Comparison of ENCODE assay signal across 16 mouse cellular contexts in genomic region chr13:63986681-63987080, GRCm38 (mm10).
DNase-seq lines count a peak whose midpoint lies in the region; ATAC-seq and TF ChIP-seq lines count a peak whose summit lies in the region.
"Had no signal": no experiment of that assay in that cellular context is flagged by ENCODE, and none has a peak within 500 bp of the region (broad histone marks: within the 10 kb centered on the region; RNA-seq: fewer than 3 reads in every experiment).

No protein-coding gene starts in this region.

- 67% methylated on average over 5 of the region's 5 CpGs for WGBS in intestine, embryonic 14.5 days
- WGBS in intestine, embryonic 15.5 days: 61% methylated on average over 5 of the region's 5 CpGs
- 43% methylated on average over 5 of the region's 5 CpGs for WGBS in lung, embryonic 15.5 days
- WGBS in small intestine, adult 2 months: 67% methylated on average over 5 of the region's 5 CpGs
- WGBS in forebrain, embryonic 12.5 days: 85% methylated on average over 5 of the region's 5 CpGs

- H3K4me2 ChIP-seq in intestine, embryonic 14.5 days (ENCODE audit: low read length): no peak overlapping the region
- H3K4me2 ChIP-seq in intestine, embryonic 15.5 days (replicated peaks): no peak overlapping the region
- H3K4me2 ChIP-seq in lung, embryonic 15.5 days: no peak overlapping the region
- H3K4me2 ChIP-seq in forebrain, embryonic 12.5 days: no peak overlapping the region
- H3K4me2 ChIP-seq: limb, embryonic 15.5 days; neural tube, embryonic 13.5 days had no signal

- intact Hi-C loops in gastrocnemius, postnatal 14 days (cut with DNase I; ENCODE audit: low total_unique reads): no loop called here

- peak overlapping the region; percentile 90; the same call in 1 of the 2 replicates for H3K27ac ChIP-seq in intestine, embryonic 14.5 days (ENCODE audit: low read depth)
- H3K27ac ChIP-seq in intestine, embryonic 15.5 days: no peak overlapping the region; the same call in 1 of the 2 replicates
- H3K27ac ChIP-seq in lung, embryonic 15.5 days: peak overlapping the region; percentile 83
- peak overlapping the region; percentile 71; the same call in 1 of the 2 replicates for H3K27ac ChIP-seq in small intestine, adult 2 months (ENCODE audit: insufficient read depth, low read depth, low read length)
- no peak overlapping the region for H3K27ac ChIP-seq in forebrain, embryonic 12.5 days
- H3K27ac ChIP-seq: left cerebral cortex, adult 2 months; limb, embryonic 15.5 days; neural tube, embryonic 13.5 days had no signal

- H3K9ac ChIP-seq in intestine, embryonic 14.5 days (ENCODE audit: low read length): no peak overlapping the region
- no peak overlapping the region for H3K9ac ChIP-seq in intestine, embryonic 15.5 days
- no peak overlapping the region for H3K9ac ChIP-seq in lung, embryonic 15.5 days
- H3K9ac ChIP-seq in forebrain, embryonic 12.5 days: no peak overlapping the region
- H3K9ac ChIP-seq: limb, embryonic 15.5 days; neural tube, embryonic 13.5 days had no signal

- H3K36me3 ChIP-seq in intestine, embryonic 14.5 days (ENCODE audit: control insufficient read depth, insufficient read depth, low read length): no peaks in the 10 kb centered on the region
- H3K36me3 ChIP-seq in intestine, embryonic 15.5 days: no peaks in the 10 kb centered on the region
- H3K36me3 ChIP-seq in lung, embryonic 15.5 days: no peaks in the 10 kb centered on the region
- H3K36me3 ChIP-seq in small intestine, adult 2 months (ENCODE audit: control insufficient read depth, insufficient read depth, low read length): no peaks in the 10 kb centered on the region
- H3K36me3 ChIP-seq in forebrain, embryonic 12.5 days (replicated peaks): no peaks in the 10 kb centered on the region
- H3K36me3 ChIP-seq: limb, embryonic 15.5 days; neural tube, embryonic 13.5 days had no signal

- H3K4me1 ChIP-seq in intestine, embryonic 14.5 days (replicated peaks; ENCODE audit: control insufficient read depth, insufficient read depth, low read length): peaks cover 39% of the 10 kb centered on the region
- peaks cover 23% of the 10 kb centered on the region for H3K4me1 ChIP-seq in intestine, embryonic 15.5 days (replicated peaks)
- H3K4me1 ChIP-seq in lung, embryonic 15.5 days: peaks cover 60% of the 10 kb centered on the region
- peaks cover 2% of the 10 kb centered on the region; the same call in 1 of the 2 replicates for H3K4me1 ChIP-seq in small intestine, adult 2 months (ENCODE audit: control insufficient read depth, insufficient read depth, insufficient read length, low read length)
- peaks cover 20% of the 10 kb centered on the region for H3K4me1 ChIP-seq in forebrain, embryonic 12.5 days
- H3K4me1 ChIP-seq: megakaryocyte, embryonic 14.5 days had no signal

- no peak for TF ChIP-seq POLR2A in small intestine, adult 2 months (IDR thresholded peaks at IDR 0.05; ENCODE audit: low read depth, low read length)

- no peak for ATAC-seq in intestine, embryonic 14.5 days (replicated peaks; ENCODE audit: low FRiP score, low TSS enrichment, low read depth)
- ATAC-seq in intestine, embryonic 15.5 days: no peak
- no peak for ATAC-seq in lung, embryonic 15.5 days (ENCODE audit: borderline replicate concordance, extremely low read depth, low FRiP score, low TSS enrichment)
- ATAC-seq in forebrain, embryonic 12.5 days (ENCODE audit: low FRiP score): no peak
- ATAC-seq: hindbrain, embryonic 16.5 days had no signal

- no peak overlapping the region for H3K4me3 ChIP-seq in intestine, embryonic 14.5 days (ENCODE audit: low read depth, low read length)
- H3K4me3 ChIP-seq in intestine, embryonic 15.5 days (replicated peaks): no peak overlapping the region
- H3K4me3 ChIP-seq in lung, embryonic 15.5 days: no peak overlapping the region
- H3K4me3 ChIP-seq in small intestine, adult 2 months (ENCODE audit: low read depth, low read length): no peak overlapping the region
- H3K4me3 ChIP-seq in forebrain, embryonic 12.5 days (replicated peaks): no peak overlapping the region
- H3K4me3 ChIP-seq: left cerebral cortex, adult 2 months; limb, embryonic 15.5 days; megakaryocyte, embryonic 14.5 days; neural tube, embryonic 13.5 days had no signal

- no peaks in the 10 kb centered on the region for H3K9me3 ChIP-seq in intestine, embryonic 14.5 days (ENCODE audit: control insufficient read depth, low read length)
- no peaks in the 10 kb centered on the region for H3K9me3 ChIP-seq in intestine, embryonic 15.5 days
- H3K9me3 ChIP-seq in lung, embryonic 15.5 days: no peaks in the 10 kb centered on the region
- H3K9me3 ChIP-seq in forebrain, embryonic 12.5 days: no peaks in the 10 kb centered on the region
- H3K9me3 ChIP-seq: limb, embryonic 15.5 days; megakaryocyte, embryonic 14.5 days; neural tube, embryonic 13.5 days had no signal

- no peak for DNase-seq in intestine, embryonic 14.5 days (ENCODE audit: low spot score)
- no peak for DNase-seq in lung, postnatal 14 days
- peak; percentile 11 for DNase-seq in gastrocnemius, postnatal 14 days
- no peak for DNase-seq in right cerebral cortex, postnatal 25 days
- DNase-seq: adrenal gland, adult 2 months; cerebellum, adult 9-11 months; thymus, adult 18-20 months had no signal

- no peak for TF ChIP-seq CTCF in small intestine, adult 2 months (IDR thresholded peaks at IDR 0.05; ENCODE audit: extremely low read depth, insufficient read length, insufficient replicate concordance, low read depth, low read length)

- no peaks in the 10 kb centered on the region for H3K27me3 ChIP-seq in intestine, embryonic 14.5 days (replicated peaks; ENCODE audit: control insufficient read depth, insufficient read depth, low read length)
- no peaks in the 10 kb centered on the region for H3K27me3 ChIP-seq in intestine, embryonic 15.5 days (replicated peaks)
- no peaks in the 10 kb centered on the region for H3K27me3 ChIP-seq in lung, embryonic 15.5 days
- no peaks in the 10 kb centered on the region for H3K27me3 ChIP-seq in small intestine, adult 2 months (ENCODE audit: control insufficient read depth, insufficient read depth, low read length)
- peaks cover 84% of the 10 kb centered on the region for H3K27me3 ChIP-seq in forebrain, embryonic 12.5 days
- H3K27me3 ChIP-seq: limb, embryonic 15.5 days had no signal

Comparison
In these comparisons a context has a peak if more than half of its experiments do, and no peak if none do; other contexts are left out.
1. H3K27ac ChIP-seq: peak in intestine, embryonic 14.5 days (single experiment), lung, embryonic 15.5 days (single experiment) and small intestine, adult 2 months (single experiment); none in intestine, embryonic 15.5 days (single experiment) and forebrain, embryonic 12.5 days (single experiment).